Mouse (Mus musculus) forebrain, embryonic 14.5 days (tissue): ENCODE results near the gene Cpne7. TPM values are rescaled to one million over a fixed set of nuclear protein-coding genes. Genes with fewer than 3 reads are reported as not detected.

ENCODE experiments used
- microRNA-seq: library from miRNA; unstranded; fragments of <30 nt; microRNA quantifications from one replicate; pipeline ENCODE4, GENCODE M21; 2016
- polyA plus RNA-seq: library from polyadenylated mRNA; unstranded; fragments of >200 nt; fragmentation: Nextera tagmentation; extraction: Ambion mirVana; gene quantifications from 2 replicates; pipeline ENCODE4 v1.2.1, GENCODE M21; 2014

Cpne7 gene
- polyA plus RNA-seq, 1 experiment from 2014 or later: 1.0 TPM

Small RNAs within 50 kb of the gene (microRNA-seq; reads per million reads assigned to microRNA genes)
- gene Mir7079 (not detected), gene Mir7080 (1.2 reads per million)

Other genes with a start within 250 kb of the Cpne7 start
- gene Ankrd11, start 75.1 kb upstream of the Cpne7 start, polyA plus RNA-seq: 32.1 and 34.9 TPM in 2 replicates
- gene Spg7, start 54.4 kb upstream of the Cpne7 start, polyA plus RNA-seq: 34.2 and 38.2 TPM in 2 replicates
- 1,075 and 1,254 TPM in 2 replicates for gene Rpl13, start 15.0 kb upstream of the Cpne7 start, polyA plus RNA-seq
- 0.33 and 0.93 TPM in 2 replicates for gene Sult5a1, start 40.9 kb downstream of the Cpne7 start, polyA plus RNA-seq
- gene Dpep1, start 68.9 kb downstream of the Cpne7 start, polyA plus RNA-seq: not detected in 2 replicates
- 180 and 200 TPM in 2 replicates for gene Chmp1a, start 95.4 kb downstream of the Cpne7 start, polyA plus RNA-seq
- 5.8 and 6.5 TPM in 2 replicates for gene Spata33, start 95.5 kb downstream of the Cpne7 start, polyA plus RNA-seq
- 41.1 and 43.1 TPM in 2 replicates for gene Cdk10, start 107.5 kb downstream of the Cpne7 start, polyA plus RNA-seq
- gene Spata2l, start 118.9 kb downstream of the Cpne7 start, polyA plus RNA-seq: 2.4 and 4.1 TPM in 2 replicates
- 14.7 and 18.5 TPM in 2 replicates for gene Zfp276, start 136.8 kb downstream of the Cpne7 start, polyA plus RNA-seq
- 31.9 and 41.5 TPM in 2 replicates for gene Vps9d1, start 137.0 kb downstream of the Cpne7 start, polyA plus RNA-seq
- gene Fanca, start 201.2 kb downstream of the Cpne7 start, polyA plus RNA-seq: 13.7 and 14.0 TPM in 2 replicates
- 13.7 and 20.2 TPM in 2 replicates for gene Spire2, start 215.3 kb downstream of the Cpne7 start, polyA plus RNA-seq